Mouse (Mus musculus) ovary, postnatal 10 days (tissue): ENCODE measurements at regions not wholly inside any gene's neighbourhood (a gene's known extent, or its start where the extent isn't known, plus 50 kb on each side); places are given as distances from the start of the nearest gene placed in this dataset.

Experiments
- DNase-seq: peaks from one replicate; pipeline ENCODE4 v3.0.0; 2022; ENCODE audit warnings: low spot score

- DNase-seq, result no peak
Measured at GRCm38 (mm10) chr13:44293736-44294416, 435.4 kb upstream of the Jarid2 start.

GRCm38 (mm10) chr13:44295621-44296020 lies 433.7 kb upstream of the Jarid2 start:
- DNase-seq, result no peak

GRCm38 (mm10) chr13:44300611-44301010 lies 428.7 kb upstream of the Jarid2 start:
- DNase-seq, result no peak

- DNase-seq, result no peak
Measured at GRCm38 (mm10) chr13:44301215-44301614, 428.1 kb upstream of the Jarid2 start.

- DNase-seq, result no peak
Measured at GRCm38 (mm10) chr13:44301936-44302335, 427.3 kb upstream of the Jarid2 start.

GRCm38 (mm10) chr13:44305134-44305991 lies 423.9 kb upstream of the Jarid2 start:
- no peak for DNase-seq

- DNase-seq, result no peak
Measured at GRCm38 (mm10) chr13:44306275-44307050, 422.8 kb upstream of the Jarid2 start.

GRCm38 (mm10) chr13:44308227-44308626 lies 421.0 kb upstream of the Jarid2 start:
- DNase-seq, result no peak

GRCm38 (mm10) chr13:44312237-44312636 lies 417.0 kb upstream of the Jarid2 start:
- DNase-seq, result no peak

- DNase-seq, result no peak
Measured at GRCm38 (mm10) chr13:44316747-44317446, 412.4 kb upstream of the Jarid2 start.

- no peak for DNase-seq
Measured at GRCm38 (mm10) chr13:44317596-44317995, 411.7 kb upstream of the Jarid2 start.

- DNase-seq, result no peak
Measured at GRCm38 (mm10) chr13:44319101-44319500, 410.2 kb upstream of the Jarid2 start.

GRCm38 (mm10) chr13:44319511-44319910 lies 409.8 kb upstream of the Jarid2 start:
- no peak for DNase-seq

- DNase-seq, result no peak
Measured at GRCm38 (mm10) chr13:44320311-44320710, 409.0 kb upstream of the Jarid2 start.

GRCm38 (mm10) chr13:44321009-44321596 lies 408.2 kb upstream of the Jarid2 start:
- no peak for DNase-seq

- no peak for DNase-seq
Measured at GRCm38 (mm10) chr13:44328416-44328815, 400.9 kb upstream of the Jarid2 start.

- no peak for DNase-seq
Measured at GRCm38 (mm10) chr13:44329161-44329560, 400.1 kb upstream of the Jarid2 start.

- DNase-seq, result no peak
Measured at GRCm38 (mm10) chr13:44329701-44330100, 399.6 kb upstream of the Jarid2 start.

GRCm38 (mm10) chr13:44332716-44333240 lies 396.5 kb upstream of the Jarid2 start:
- no peak for DNase-seq

GRCm38 (mm10) chr13:44339061-44339741 lies 390.1 kb upstream of the Jarid2 start:
- DNase-seq, result no peak

- DNase-seq, result no peak
Measured at GRCm38 (mm10) chr13:44345094-44345493, 384.2 kb upstream of the Jarid2 start.
